Mouse (Mus musculus) liver, embryonic 14.5 days (tissue): ENCODE measurements at regions not wholly inside any gene's neighbourhood (a gene's known extent, or its start where the extent isn't known, plus 50 kb on each side); places are given as distances from the start of the nearest gene placed in this dataset.

Experiments used
- CTCF ChIP-seq: IDR thresholded peaks from 2 replicates; pipeline ENCODE4 v1.5.1; 2016; ENCODE audit warnings: antibody characterized with exemption, low read depth, control low read depth
- EP300 ChIP-seq: IDR thresholded peaks from 2 replicates; pipeline ENCODE4 v1.6.1; 2016; ENCODE audit warnings: antibody characterized with exemption, low read depth

- TF ChIP-seq EP300, result no peak
- no peak for TF ChIP-seq CTCF
Measured at GRCm38 (mm10) chr1:61203612-61204011, 225.9 kb downstream of the Icos start.
